Mouse (Mus musculus): ENCODE measurements around the gene Hoga1. TPM values are rescaled to one million over a fixed set of nuclear protein-coding genes. Genes with fewer than 3 reads are reported as not detected.

The Hoga1 gene
- total RNA-seq, 2 experiments from 2014 or later: 1.4 to 2.3 TPM

DNA sequence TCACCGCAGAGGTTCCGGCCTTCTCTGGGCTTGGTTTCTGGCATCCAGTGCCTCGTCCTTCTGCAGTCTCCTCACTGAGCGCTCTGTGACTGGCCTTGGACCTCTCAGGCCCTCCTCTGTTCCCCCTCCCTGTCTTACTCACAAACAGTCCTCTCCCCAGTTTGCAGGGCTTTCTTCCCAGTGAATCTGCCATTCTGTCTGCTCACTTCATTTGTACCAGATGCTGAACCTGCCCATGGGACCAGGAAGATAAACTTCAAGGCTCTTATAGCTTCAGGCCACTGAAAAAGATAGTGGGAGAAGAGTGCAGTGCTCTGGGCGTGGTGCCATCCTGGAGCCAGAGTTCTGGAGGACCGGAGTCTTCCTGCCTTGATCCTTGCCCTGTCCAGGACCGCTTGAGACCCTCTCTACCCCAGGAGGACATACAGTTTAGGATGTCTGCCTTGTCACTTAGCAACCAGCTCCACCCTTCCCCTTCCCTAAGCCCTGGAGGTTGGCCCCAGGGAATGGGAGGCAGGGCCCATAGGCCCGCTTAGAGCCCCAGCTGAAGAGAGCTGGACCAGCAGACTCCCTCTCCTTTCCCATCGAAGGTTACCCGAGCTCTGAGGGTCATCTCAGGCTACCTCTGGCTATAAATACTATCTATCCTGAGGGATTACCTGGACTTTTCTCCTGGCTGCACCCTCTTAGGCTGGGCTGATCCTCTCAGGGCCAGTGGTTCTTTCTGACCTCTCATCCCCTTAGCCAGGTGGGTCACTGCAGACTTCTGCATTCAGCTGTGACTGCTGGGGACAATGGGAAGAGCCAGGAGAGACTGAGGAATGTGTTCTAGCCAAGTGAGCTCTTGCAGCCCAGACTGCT, 23.5 kb upstream of the Hoga1 start:
- peak in 1 of 2 experiments; percentile 47 for DNase-seq
- intact Hi-C loops (cut with DNase I): loop anchor here (5.0 kb wide), 1 partner anchor 110 kb away; the partner anchor contains the start of gene Pgam1

DNA sequence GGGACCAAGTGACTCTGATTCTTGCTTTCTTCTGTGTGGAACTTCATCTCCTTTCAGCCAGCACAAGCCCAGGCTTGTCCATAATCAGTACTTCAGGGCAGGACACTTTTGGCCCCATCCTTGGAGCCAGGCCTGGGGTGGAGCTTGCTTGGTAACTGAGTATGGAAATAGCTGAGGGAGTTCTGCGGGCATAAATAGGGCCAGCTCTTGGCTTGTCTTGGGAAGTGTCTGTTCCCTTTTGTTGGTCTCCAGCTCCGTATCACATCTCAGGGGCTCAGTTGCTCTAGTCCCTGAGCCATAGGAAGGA, 22.9 kb upstream of the Hoga1 start:
- DNase-seq: no peak
- intact Hi-C loops (cut with DNase I): loop anchor here (5.0 kb wide), 1 partner anchor 110 kb away; the partner anchor contains the start of gene Pgam1

DNA sequence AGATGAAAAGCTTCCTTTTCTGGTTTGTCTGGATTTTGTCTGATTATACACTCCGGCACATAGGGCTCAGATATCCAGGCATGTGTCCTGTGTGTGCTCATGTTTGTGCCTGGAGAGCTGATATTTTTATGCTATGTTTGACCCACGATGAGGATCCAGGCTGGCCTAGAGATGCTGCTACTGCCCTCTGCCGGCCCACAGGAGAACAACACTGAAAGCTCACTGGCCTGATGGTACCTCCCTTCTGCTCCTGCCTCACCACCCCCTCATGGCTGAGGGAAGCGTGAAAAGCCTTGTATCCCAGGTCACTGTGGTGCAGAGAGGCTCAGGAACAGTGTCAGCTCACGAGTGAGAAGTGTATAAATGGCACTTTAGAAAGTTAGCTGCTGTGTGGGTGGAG, 19.3 kb upstream of the Hoga1 start:
- intact Hi-C loops (cut with DNase I): loop anchor here (2.0 kb wide), 1 partner anchor 127 kb away; no protein-coding TSS in a partner anchor

DNA sequence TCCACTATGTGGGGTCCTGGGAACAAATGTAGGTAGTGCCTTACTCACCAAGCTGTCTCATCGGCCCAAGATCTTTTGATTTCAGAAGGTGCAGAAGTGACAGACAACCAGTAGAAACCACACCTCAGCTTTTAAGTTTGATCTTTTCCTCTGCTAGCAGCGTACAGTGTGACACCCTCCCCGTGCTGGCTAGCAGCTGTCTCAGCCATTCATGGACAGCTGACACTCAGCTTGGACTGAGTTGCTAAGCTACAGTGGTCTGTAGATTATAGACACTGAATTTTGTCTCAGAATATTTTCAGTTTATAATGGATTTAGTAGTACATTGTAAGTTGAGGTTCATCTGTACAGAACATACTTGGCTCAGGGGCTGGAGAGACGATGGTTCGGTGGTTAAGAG, 14.3 kb upstream of the Hoga1 start:
- no peak for DNase-seq
- intact Hi-C loops (cut with DNase I): no loop called here

More for the DNA sequence above, 19.3 kb upstream of the Hoga1 start:
- DNase-seq: peak; percentile 86 to 89

DNA sequence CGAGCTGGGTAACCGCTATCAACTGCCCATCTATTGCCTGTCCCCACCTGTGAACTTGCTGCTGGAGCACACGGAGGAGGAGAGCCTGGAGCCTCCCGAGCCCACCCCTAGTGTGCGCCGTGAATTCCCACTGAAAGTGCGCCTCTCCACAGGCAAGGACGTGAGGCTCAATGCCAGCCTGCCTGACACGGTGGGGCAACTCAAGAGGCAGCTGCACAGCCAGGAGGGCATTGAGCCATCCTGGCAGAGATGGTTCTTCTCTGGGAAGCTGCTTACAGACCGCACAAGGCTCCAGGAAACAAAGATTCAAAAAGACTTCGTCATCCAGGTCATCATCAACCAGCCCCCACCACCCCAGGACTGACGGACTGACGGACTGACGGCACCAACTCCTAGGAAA, 11.8 kb upstream of the Hoga1 start:
- no peak for DNase-seq
- intact Hi-C loops (cut with DNase I): loop anchor here (2.0 kb wide), 1 partner anchor 35 kb away; no protein-coding TSS in a partner anchor

DNA sequence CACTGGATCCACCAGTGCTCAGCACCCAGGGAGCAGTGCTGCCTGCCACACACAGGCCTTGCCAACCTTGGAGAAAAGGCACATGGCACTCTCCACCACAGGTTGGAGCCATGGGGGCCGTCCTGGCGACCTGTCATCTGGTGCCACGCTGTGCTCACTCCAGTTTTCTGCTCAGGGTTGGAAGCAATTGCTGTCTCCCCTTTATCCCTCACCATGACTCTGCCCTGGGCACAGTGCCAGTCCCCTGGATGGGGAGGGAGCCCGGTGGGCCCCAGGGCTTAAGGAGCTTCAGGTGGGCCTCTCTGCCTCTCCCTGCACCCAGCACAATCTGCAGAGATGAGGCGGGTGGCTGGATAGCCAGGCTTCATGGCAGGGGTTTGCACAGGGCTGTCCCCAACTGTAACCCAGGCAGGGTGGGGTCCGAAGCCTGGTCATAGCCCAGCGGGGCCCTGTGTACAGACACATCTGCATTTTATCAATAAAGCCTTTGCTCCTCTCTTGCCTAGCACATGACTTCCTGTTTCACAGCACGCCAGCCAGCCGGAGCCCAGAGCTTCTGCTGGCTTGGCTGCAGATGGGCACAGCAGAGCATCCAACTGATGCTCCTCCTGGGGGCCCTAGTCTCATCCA, 11.1 kb upstream of the Hoga1 start:
- DNase-seq: no peak
- intact Hi-C loops (cut with DNase I): loop anchor here (2.0 kb wide), 1 partner anchor 35 kb away; no protein-coding TSS in a partner anchor

DNA sequence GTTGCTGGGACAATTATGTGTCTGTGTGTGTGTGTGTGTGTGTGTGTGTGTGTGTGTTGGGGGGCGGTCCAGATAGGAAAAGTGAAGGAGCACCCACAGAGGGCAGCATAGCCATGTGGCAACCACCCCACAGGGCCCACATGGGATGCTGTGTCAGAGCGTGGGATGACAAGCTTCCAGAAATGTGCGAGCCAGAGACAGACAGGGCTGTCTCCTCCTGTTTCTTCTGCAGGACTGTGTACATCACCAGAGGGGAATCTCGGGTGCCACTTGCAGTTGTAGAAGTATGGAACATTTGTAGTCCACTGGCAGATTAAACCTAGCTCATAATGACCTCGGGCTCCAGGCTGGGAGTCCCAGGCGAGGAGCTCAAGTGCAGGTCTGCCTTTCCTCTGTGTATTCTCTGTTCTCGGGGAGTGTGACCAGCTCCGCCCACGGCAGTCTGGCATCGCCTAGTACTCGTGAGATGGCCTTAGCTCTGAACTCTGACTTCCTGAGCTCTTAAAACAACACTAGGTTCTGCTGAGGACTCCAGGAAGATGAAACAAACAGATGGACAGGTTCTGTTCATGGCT, 10.4 kb upstream of the Hoga1 start:
- intact Hi-C loops (cut with DNase I): loop anchor here (2.0 to 5.0 kb wide), 4 partner anchors 34 to 132 kb away; partner anchors contain the start of genes Marveld1 and Morn4

DNA sequence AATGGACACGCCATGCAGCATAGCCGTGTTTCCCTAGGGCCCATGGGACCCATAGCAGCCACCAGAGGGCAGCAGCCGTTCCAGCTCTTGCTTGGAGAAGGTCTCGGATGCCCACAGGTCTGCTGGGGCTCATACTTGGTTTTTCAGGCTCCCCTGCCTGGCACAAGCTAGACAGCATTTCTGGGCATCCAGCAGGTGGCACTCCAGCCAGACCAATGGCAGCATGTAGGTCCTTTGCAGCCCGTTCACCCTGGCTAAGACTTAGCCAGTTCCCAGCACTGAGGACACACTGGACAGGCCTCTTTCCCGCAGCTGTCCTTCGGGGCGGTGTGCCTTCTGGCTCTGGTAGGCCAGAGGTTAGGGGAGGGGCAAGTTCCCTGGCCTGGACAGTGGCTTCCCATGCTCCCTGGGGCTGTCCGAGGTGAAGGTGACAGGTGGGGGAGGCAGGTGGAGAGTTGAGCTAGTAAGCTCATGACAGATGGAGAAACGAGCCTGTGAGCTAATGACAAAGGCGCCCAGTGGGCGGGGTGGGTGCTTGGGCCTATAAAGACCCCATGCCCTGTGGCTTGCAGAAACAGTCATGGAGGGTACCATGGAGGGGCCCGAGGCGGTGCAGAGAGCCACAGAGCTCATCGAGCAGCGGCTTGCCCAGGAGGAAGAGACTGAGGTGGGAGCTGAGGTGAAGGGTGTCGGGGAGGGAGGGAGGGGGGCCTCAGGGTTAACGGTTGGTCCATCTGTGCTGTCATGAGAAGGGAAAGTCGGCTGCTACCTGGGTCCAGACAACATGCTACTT, 9.8 kb upstream of the Hoga1 start, which contains the start of gene Ankrd2:
TSS of gene Ankrd2 (plus strand) at position 545 of the 793 bp plus-strand sequence.
- intact Hi-C loops (cut with DNase I): loop anchor here (2.0 to 5.0 kb wide), 4 partner anchors 33 to 132 kb away; partner anchors contain the start of genes Marveld1 and Morn4

More for the DNA sequence above, 10.4 kb upstream of the Hoga1 start:
- DNase-seq: no peak

DNA sequence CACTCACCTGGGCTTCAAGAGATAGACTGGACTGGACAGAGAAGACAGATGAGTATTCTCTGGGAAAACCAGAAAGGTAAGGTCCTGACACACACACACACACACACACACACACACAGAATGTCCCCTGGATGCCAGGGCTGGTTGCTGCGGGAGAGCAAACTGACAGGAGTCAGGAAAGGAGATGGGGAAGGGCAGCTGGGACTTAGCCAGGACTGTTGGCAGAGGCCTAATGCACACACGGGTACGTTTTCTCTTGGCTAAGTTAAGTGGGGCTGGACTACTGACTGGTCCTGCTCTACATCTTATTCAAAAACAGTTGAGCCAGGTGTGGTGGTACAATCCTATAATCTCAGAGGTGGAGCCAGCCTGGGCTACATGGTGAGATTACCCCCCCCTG, 9.1 kb upstream of the Hoga1 start:
- intact Hi-C loops (cut with DNase I): loop anchor here (5.0 kb wide), 3 partner anchors 51 to 131 kb away; partner anchors contain the start of genes Marveld1 and Morn4
- no peak for DNase-seq

More for the DNA sequence above, 9.8 kb upstream of the Hoga1 start, which contains the start of gene Ankrd2:
- DNase-seq: peak; percentile 82 to 89

DNA sequence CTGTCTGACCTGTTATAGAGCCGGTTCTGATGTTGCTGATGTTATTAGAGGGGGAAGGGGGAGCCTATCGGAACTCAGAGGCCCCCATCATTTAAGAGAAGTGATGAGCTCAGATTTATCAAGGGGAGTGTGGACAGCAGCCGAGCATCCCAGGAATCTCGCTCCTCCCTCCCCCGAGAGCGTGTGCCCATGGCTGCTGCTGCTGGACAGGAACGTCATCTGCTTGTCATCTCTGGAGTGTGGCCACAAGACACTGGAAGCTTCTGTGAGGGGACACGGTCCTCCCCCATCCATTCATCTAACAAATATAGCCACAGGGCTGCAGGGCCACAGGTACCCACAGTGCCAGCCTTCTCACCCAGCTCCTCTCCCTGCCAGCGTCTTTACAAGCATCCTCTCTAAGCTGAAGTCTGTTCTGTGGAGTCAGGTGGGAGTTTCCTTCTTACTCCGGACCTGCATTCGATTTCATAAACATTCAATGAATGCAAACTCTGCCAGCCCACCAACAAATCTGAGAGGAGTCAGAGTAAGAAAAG, 8.2 kb upstream of the Hoga1 start:
- DNase-seq: no peak
- intact Hi-C loops (cut with DNase I): loop anchor here (5.0 kb wide), 3 partner anchors 50 to 130 kb away; partner anchors contain the start of genes Marveld1 and Morn4

DNA sequence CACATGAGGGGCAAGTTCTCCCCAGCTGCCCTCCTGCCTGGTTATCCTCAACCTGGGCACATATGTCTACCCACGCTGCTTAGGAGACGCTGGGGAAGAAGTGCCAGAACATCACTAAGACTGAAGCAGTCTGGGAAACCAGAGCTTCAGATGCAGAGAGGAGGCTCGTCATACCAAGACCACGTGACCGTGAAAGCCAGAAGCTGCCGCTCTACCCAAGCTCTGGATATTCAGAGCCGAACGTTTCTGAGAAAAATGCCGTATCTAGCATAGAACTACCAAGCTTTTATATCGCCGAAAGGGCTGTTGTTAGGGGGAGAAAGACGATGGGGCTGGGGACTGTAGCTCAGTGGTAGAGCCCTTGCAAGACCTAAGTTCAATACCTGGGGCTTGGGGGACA, 7.1 kb upstream of the Hoga1 start:
- DNase-seq: no peak

DNA sequence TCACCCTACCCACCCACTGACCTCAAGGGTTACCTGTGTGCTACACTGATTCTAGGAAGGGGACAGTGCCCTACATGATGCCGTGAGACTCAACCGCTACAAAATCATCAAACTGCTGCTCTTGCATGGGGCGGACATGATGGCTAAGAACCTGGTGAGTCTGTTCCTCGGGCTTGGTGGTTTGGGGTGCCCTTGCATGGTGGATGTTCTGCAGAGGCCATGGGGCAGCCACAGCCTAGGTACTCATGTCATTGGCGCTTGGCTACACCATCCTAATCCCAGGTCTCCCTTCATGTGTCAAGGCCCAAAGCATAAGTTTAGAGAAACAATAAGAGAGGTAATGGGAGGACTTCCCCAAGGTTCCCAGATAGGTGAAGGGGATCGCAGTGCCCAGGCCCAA, 1.4 kb upstream of the Hoga1 start:
- intact Hi-C loops (cut with DNase I): no loop called here
- DNase-seq: no peak

More for the DNA sequence above, 7.1 kb upstream of the Hoga1 start:
- intact Hi-C loops (cut with DNase I): loop anchor here (5.0 kb wide), 3 partner anchors 49 to 129 kb away; partner anchors contain the start of genes Marveld1 and Morn4

DNA sequence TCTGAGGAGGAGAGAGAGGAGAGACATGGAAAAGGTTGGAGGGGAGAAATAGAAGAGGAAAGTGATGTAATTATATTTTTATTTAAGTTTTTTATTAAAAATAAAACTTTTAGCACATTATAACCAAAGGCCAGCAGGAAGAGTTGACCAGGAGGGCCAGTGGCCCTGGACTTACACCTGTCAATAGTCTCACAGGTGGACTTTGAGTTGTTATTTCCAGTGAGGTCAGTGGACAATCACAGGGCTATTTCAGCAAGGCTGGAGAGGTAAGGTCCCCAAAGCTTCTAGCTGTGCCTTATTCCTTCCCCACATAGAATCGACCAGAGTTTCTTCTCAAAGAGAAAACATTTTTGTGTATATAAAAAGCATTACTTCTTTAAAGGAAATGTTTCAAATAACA, 4.8 kb downstream of the Hoga1 start:
- DNase-seq: no peak
- intact Hi-C loops (cut with DNase I): no loop called here

DNA sequence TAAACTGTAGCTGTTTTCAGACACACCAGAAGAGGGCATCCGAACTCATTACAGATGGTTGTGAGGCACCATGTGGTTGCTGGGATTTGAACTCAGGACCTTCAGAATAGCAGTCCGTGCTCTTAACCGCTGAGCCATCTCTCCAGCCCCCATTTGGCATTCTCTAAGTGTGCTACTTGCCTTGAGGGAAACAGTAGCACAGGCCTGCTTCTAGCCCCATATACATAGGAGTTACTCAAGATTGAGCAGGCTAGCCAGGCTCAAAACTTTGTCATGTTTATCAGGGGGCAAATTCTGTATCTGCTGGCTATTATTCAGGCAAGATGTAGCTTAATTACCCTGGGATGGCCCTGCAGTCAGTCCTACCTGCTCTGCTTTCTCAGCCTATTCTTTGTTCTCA, 5.9 kb downstream of the Hoga1 start:
- DNase-seq: no peak
- intact Hi-C loops (cut with DNase I): no loop called here

DNA sequence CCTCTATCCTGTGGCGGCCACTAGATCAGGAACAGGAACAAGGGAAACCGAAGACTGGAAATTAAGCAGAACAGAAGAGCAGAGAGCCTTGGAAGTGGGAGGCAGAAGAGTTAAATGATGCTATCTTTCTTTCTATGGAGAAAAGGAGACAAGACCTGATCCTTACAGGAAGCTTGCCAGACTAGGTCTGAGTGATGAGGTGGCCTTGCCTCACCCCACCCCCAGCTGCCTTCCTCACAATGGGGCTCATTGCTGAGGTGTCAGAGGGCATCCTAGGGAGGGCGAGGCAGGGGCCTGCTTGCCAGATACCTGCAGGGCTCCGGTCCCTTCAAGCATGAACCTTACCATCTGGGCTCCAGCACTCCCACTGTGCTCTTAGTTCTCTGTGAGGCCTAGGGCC, 6.5 kb downstream of the Hoga1 start, which contains the start of gene 4933411K16Rik:
TSS of gene 4933411K16Rik (plus strand) at position 301 of the 400 bp plus-strand sequence.
- intact Hi-C loops (cut with DNase I): no loop called here
- DNase-seq: no peak

DNA sequence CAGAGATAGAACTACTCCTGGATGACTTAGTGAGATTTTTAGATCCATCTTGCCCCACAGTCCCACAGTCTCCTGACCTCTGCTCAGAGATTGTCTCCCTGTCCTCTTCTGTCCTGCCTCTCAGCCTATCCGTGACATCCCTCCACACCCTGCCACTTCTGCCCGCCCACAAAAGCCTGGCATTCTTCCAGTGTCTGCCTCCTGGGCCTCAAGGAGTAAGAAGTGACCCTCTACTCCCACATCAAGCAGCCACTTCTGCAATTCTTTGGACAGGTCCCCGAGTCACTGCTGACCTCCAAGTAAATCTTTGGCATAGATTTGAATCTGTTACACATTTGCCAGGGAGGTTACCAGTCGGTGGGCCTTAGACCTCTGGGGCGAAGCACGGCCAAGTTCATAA, 8.8 kb downstream of the Hoga1 start:
- intact Hi-C loops (cut with DNase I): no loop called here
- no peak for DNase-seq

DNA sequence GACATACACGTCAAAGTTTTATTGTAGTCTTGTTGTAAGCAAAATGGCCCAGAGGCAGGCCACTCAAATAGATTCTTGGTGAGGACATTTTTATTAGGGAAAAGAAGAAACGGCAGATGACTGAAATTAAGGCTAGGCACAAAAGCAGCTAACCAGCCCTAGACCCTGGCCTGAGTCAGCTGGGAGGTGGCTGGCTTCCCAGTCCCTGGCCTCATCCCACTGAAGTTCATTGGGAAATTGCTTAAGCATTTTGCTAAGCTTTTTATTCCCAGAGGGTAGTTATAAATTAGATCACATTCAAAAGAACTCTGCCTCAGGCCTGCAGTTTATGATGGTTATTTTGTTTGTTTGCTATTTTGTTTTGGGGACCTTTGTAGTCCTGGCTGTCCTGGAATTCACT, 10.5 kb downstream of the Hoga1 start:
- peak; percentile 71 to 78 for DNase-seq
- intact Hi-C loops (cut with DNase I): no loop called here

DNA sequence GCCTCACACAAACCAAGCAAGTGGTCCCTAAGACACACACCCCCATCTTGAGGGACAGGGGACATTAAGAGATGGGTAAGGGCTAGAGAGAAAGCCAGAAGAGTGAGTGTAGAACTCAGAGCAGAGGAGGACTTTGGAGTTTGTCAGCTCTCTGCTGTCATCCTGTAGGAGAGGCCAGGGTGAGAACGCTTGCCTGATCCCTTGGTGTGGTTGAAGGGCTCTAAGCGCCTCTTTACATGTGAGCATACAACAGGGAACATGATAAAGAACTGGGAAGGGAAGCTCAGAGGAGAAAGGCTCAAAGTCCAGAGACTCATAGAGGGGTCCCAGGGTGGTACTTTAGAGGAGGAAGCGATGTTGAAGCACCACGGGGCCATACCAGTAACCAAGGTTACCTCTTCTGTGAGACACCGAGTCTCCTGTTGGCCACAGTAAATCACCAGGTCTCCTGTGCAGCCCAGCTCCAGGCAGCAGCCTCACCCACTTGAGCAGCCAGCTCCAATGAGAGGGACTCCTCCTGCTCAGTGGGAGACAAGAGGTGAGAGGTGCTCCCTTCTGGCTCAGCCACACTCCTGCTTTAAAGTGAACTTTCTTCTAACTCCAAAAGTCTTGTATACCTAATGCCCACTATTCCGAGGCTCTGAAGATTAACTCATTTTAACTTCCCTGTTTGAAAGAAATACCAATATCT, 11.5 kb downstream of the Hoga1 start:
- intact Hi-C loops (cut with DNase I): no loop called here
- DNase-seq: no peak

DNA sequence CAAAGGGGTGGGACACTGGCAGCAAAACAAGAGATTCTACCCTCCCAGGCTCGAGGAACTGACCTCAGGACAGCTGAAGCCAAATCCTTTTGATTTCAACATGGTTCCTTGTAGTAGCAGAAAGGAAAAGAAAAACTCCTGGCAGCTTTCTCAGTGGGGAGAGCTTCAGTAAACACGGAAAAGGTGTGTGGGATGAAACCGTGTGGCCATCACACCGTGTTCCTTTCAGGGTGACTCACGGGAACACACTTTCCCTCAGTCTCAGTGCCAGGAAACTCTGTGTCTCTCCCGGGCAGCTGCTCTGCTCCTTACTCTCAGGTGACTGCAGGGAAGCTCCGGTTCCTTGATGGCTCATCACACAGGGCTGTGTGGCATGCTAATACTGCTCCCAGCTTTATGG, 13.0 kb downstream of the Hoga1 start:
- no peak for DNase-seq
- intact Hi-C loops (cut with DNase I): no loop called here

Measured in heart, postnatal 14 days (tissue).